Mouse (Mus musculus) adrenal gland, adult 18-20 months (tissue): ENCODE results near the gene Nomo1. TPM values are rescaled to one million over a fixed set of nuclear protein-coding genes. Genes with fewer than 3 reads are reported as not detected.

Experiments used
- DNase-seq, 2 experiments: peaks; one replicate each; pipeline ENCODE4 v3.0.0; 2021 to 2022; ENCODE audit warnings: low spot score in 2 of 2
- total RNA-seq, 2 experiments: library from RNA; stranded (reverse); gene quantifications; 1 replicate in 1 of 2; 2 replicates in 1 of 2; pipeline ENCODE4 v1.2.3; 2021

Nomo1 gene
- total RNA-seq, 2 experiments from 2014 or later, result 64.2 to 67.0 TPM

DNA sequence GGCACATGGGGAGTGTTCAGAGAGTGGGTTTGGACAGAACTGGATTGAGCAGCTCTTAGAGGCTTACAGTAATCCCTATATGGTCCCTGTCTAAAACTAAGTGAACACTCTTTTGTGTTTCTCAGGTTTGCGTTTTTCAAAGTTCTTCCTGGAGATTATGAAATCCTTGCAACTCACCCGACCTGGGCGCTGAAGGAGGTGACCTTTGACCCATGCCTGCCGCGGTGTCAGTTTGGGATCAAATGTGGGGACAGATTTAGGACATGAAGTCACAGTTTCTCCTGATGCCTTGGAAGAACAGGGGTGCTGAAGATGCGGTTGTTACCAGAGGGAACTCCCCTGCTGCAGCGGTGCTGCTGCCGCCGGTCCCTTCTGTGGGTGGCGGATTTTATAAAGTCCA, 10.6 kb downstream of the Nomo1 start:
- no peak for DNase-seq

GRCm38 (mm10) chr7:46045882-46046281, 12.4 kb downstream of the Nomo1 start:
- no peak for DNase-seq

DNA sequence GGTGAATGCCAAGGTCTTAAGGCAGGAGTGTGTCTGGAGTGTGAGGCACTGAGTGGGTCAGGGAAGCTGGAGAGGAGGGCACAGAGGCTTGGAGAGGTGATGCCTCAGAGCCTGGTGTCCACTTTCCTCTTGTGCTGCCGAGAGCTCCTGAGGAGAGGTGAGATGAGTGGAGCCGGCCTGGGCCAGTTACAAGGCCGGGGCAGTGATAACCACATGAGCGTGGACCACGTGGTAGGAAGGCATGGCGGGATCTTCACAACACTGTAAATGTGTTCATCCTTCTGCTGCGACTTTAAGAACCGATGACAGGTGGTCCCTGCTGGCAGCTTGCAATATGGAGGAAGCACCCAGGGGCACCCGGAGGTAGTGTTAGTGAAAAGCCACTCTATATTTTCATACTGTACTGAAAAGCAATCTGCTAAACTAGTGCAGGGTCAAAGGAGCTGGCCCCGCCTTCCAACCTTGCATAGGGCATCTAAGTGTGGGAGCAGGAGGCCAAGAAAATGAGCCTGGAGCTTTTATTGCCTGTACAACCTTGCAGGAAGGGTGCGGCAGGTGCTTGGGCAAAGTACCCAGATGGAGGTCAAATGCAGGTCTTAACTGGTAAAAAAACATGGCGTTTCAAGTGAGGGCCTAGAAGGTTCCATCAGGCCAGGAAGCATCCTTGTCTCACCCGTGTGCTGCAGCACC, 14.5 kb downstream of the Nomo1 start:
- DNase-seq, result no peak

DNA sequence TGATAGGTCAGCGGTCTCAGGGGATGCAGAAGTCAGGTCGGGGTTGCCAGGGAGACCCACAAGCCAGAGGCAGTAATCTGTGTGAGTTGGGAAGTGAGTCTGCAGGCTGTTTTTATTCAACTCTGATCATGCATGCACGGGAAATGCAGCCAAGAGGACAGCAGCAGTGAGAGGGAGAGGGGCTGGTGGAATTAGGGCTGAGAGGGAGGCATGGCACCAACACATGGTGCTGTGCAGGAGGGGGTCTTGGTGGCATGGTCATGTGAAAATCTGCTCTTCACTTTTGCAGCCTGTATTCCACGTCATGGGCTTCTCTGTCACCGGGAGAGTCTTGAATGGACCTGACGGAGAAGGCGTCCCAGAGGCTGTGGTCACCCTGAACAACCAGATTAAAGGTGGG, 16.5 kb downstream of the Nomo1 start:
- no peak for DNase-seq

DNA sequence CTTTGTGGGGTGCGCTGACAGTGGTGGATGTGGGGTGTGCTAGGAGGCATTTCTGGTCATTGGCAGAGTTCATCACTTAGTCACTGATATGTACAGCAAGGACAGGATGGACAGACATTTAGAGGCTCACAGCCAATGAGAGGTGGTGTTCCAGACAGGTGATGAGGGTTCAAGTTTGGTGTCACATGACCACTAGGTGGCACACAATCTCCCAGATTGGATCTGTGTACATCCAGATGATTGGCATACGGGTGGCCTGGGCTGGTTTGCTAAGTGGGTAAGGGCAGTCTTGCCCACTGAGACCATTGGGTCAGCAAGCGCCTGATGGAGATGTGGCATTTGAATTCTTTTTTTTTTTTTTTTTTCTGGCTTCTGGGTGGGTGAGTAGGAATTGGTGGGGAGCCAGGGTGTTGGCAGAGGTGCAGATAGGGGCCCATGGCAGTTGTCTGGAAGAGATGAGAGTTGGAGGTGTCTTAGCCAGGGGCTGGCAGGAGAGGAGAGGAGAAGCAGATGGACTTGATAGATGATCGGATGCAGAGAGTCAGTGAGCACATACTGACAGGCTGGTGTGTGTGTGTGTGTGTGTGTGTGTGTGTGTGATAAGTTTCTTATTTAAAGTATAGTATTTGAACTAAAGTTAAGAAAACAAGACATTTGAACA, 18.8 kb downstream of the Nomo1 start:
- no peak for DNase-seq

DNA sequence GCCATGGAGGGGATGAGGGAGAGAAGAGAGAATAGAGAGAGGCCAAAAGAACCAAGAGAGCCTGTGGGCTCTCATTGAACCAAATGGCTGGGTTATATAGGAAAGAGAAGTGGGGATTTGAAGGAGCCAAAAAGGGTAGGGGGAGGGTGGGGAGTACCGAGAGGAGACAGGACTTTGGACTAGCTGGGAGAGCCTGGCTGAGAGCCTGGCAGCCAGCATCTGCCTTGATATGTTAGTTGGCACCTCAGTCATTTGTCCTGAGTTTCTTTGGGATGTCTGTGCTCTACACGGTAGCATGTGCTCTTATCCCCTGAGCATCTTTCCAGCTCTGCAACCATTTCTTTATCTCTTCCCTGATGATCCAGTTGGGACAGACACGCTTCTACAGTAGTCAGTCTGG, 20.1 kb downstream of the Nomo1 start:
- no peak for DNase-seq

GRCm38 (mm10) chr7:46058882-46059281, 25.4 kb downstream of the Nomo1 start:
- DNase-seq, result no peak

DNA sequence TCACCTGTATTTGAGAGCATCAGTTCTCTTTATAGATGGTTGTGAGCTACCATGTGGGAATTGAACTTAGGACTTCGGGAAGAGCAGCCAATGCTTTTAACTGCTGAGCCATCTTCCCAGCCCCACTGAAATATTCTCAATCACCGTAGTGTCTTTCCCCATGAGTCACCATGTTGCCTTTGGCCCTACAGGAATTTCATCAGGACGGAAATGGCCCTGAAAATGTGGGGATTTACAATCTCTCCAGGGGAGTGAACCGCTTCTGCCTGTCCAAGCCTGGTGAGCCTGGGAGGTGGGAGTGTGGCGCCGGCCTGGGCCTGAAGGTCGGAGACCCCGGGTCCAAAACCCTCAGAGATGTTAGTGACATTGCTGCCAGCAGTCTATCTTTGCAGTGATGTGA, 27.2 kb downstream of the Nomo1 start:
- DNase-seq, result no peak

GRCm38 (mm10) chr7:46061614-46062013, 28.1 kb downstream of the Nomo1 start:
- DNase-seq, result no peak

DNA sequence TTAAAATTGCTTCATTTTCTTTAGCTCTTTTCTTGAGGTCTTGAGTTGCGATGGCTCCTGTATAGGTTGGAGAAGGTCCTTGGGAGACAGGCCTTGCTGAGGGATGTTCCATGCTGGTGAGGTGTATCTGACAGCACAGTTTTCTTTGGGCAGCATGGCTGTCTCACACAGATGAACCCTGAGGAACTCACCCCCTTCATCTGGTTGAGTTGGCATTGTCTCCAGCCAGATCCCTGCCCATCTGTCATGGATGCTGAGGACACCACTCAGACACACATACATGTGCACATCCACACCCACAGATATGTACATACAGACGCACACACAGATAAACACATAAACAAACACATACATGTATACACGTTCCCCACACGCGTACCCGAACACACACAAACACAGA, 29.8 kb downstream of the Nomo1 start:
- DNase-seq, result no peak

GRCm38 (mm10) chr7:46068831-46069230, 35.3 kb downstream of the Nomo1 start:
- DNase-seq, result no peak

DNA sequence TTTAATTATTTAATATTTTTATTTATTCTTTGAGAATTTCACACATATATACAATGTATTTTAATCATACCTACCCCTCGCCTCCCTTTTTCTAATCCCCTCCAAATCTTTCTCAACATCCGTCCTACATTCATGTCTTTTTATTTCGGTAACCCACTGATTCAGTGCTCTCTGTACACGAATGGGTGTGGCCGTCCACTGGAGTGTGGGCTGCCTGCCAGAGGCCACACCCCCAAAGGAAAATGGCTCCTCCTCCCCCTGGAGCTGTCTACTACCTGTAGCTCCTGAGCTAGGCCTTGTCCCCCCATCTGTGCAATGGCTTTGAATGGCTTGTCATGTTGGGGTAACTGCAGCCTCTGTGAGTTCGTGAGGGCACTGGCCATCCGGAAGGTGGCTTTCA, 43.3 kb downstream of the Nomo1 start:
- DNase-seq, result no peak

DNA sequence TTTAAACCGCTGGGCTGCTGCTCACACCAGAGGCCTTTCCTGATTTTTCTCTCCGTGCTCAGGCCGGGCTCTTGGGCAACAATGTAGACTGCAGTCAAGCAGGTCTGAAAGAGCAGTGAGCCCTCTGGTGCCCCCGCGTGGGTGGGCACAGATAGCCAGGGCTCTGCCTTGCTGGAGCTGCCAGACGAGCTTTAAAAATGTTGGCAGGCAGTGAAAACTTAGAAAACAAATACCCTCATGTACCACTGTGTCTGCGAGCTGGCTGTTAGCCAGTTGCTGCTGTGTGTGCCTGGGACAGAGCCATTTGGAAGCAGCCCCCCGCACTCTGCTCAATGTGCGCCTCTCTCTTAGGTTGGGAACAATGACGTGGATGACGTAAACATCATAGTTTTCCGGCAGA, 44.2 kb downstream of the Nomo1 start:
- DNase-seq, result no peak

- DNase-seq, result no peak
Measured at GRCm38 (mm10) chr7:46084024-46084423, 50.5 kb downstream of the Nomo1 start.

DNA sequence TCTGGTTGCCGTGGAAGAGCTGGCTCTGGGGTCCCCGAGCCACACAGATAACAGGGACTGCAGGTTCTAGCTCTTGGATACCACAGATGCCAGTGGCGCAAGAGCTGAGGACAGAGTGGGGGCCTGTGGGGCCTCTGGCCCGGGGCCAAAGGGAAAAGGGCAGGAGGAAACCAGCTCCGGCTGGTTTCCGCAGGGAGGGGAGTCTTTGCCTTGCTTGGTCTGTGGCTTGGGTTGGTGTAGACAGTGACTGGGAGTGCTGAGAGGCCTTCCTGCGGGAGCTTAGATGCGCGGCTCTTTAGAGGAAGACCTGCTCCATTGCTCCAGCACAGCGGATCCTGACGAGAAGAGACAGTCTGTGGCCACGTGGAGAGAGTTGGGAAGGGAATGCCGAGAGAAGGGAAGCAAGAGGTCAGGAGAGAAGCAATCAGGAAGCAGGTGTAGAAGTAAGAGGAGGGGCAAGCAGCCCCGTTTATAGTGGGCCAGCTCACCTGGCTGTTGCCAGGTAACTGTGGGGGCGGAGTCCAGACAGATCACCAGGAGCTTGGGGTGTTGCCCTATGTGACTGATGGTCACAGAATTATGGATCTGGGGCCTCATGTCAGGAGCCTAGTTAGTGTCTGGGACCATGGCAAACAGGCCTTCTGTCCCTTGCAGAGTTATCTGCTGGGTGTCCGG, 51.5 kb downstream of the Nomo1 start:
- no peak for DNase-seq

GRCm38 (mm10) chr7:46086378-46086777, 52.9 kb downstream of the Nomo1 start:
- DNase-seq, result no peak

- DNase-seq, result no peak
Measured at GRCm38 (mm10) chr7:46088241-46088640, 54.7 kb downstream of the Nomo1 start.

- DNase-seq, result no peak
Measured at GRCm38 (mm10) chr7:46092803-46093202, 59.3 kb downstream of the Nomo1 start.

GRCm38 (mm10) chr7:46096136-46096535, 62.6 kb downstream of the Nomo1 start:
- peak; percentile 61 to 71 for DNase-seq

GRCm38 (mm10) chr7:46097319-46097783, 63.9 kb downstream of the Nomo1 start:
- DNase-seq, result no peak

GRCm38 (mm10) chr7:46098221-46098918, 64.9 kb downstream of the Nomo1 start:
- no peak for DNase-seq

DNA sequence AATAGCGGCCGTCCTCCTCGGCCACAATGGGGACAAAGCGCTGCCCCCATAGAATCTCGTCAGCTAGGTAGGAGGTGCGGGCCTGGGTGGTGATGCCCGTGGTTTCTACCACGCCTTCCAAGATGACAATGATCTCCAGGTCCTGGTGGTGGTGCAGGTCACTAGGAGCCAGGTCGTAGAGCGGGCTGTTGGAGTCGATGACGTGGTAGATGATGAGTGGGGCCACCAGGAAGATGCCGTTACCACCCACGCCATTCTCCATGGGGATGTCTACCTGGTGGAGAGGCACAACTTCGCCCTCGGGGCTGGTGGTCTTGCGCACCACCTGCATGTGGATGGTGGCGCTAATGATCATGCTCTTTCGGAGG, 65.4 kb downstream of the Nomo1 start:
- DNase-seq, result no peak
